Mouse (Mus musculus) WW6 (cell line): ENCODE measurements at regions not wholly inside any gene's neighbourhood (a gene's known extent, or its start where the extent isn't known, plus 50 kb on each side); places are given as distances from the start of the nearest gene placed in this dataset.
A peak's percentile ranks its signal among the peaks of the same experiment; 100 is the strongest.
"Not testable (repeated sequence)": the region's sequence is repeated elsewhere in the genome, so short reads cannot be mapped to it uniquely, and the experiment has no call there.

Experiments
- DNase-seq: peaks from one replicate; pipeline ENCODE4 v3.0.0-alpha.2; 2013; ENCODE audit warnings: low read depth, low spot score

DNA sequence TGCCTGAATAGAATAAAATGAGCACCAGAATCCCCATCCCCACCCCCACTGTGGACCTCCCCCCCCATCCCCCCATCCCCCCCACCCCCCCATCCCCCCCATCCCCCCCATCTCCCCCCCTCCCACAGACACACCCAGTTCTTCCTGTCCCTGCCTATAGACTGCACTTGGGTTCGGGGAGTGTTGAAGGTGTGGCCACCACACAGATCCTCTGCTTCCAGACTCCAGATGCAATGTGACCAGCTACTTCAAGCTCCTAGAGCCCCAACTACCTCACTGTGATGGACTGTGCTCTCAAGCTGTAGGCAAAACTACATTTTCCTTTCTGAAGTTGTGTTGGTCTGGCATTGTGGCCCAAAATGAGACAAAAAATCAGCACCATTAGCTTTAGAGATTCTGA lies 138.3 kb upstream of the Rybp start:
- no peak for DNase-seq

DNA sequence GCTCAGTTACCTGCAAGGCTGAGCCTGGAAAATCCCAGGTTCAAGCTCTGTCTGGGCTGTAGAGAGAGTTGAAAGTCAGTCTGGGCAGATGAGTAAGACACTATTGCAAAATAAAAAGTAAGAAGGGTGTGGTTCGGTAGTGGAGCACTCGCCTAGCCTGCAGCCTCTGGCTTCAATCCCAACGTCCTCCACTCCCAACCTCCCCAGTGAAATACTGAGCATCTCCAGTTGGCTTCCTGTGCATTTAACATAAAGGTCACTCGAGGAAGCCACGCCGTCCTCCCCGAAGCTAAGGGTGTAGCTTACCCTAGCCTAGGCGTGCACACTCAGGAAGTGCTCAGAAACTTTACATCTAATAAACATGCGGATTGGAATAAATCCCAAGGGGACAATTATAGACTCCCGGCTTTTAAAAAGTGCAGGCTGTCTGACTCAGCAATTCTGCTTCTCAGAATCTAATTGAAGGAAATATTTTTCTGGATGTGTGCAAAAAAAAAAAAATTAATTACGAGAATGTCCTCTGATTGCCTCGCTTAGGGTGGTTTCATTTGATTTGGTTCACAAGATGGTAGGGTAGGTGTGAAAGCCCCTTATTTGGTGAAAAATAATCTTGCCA lies 137.6 kb upstream of the Rybp start:
- DNase-seq: no peak

DNA sequence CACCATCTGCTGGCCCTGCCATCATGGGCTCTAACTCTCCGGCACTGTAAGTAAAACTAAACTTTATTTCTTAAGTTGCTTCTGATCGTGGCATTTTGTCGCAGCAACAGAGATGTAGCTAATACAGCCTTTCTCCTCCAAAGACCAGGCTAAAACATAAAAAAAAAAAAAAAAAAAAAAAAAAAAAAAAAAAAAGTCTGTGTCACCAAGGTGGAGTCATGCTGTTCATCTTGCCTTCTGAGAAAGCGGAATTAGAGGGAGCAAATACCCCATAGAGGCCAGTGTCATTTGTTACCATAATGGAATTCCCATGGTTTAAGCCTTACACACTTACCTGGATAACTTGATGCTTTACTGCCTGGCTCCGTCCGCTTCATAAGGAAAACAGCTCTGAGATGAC lies 136.9 kb upstream of the Rybp start:
- DNase-seq: no peak

DNA sequence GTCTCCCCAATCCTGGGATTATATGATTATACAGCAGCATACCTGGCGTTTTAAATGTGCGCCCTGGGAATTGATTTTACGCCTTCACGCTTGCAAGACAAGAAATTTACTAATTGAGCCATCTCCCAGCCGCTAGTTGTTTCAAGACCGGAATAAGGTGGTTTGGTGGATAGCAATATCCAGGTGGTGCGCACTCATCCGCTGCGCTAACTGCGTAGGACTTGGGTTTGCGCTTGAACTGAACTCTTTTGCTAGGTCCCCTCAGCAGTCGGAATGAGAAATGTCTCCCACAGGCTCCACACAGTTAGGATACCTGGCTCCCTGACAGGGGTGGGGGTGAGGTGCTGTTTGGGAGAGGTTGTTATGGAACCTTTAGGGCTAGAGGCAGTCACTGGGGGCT lies 136.4 kb upstream of the Rybp start:
- DNase-seq: no peak

DNA sequence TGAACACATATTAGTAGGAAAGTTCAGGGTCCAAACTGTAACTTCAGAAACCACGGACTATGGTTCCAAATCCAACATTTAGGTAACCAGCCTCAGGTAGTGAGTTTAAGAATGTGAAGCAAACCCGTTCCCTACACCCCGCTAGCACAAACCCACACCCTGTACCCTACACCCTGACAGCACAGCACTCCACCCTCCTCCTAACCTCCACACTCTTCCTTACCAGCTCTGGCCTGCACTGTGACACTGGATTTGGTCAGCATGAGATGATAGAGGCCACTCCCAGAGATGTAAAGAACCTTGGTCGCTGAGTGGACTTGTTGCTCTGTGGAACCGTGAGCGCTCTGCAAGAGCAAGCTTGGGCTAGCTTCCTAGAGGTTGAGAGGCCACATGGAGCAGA lies 135.3 kb upstream of the Rybp start:
- DNase-seq: no peak

DNA sequence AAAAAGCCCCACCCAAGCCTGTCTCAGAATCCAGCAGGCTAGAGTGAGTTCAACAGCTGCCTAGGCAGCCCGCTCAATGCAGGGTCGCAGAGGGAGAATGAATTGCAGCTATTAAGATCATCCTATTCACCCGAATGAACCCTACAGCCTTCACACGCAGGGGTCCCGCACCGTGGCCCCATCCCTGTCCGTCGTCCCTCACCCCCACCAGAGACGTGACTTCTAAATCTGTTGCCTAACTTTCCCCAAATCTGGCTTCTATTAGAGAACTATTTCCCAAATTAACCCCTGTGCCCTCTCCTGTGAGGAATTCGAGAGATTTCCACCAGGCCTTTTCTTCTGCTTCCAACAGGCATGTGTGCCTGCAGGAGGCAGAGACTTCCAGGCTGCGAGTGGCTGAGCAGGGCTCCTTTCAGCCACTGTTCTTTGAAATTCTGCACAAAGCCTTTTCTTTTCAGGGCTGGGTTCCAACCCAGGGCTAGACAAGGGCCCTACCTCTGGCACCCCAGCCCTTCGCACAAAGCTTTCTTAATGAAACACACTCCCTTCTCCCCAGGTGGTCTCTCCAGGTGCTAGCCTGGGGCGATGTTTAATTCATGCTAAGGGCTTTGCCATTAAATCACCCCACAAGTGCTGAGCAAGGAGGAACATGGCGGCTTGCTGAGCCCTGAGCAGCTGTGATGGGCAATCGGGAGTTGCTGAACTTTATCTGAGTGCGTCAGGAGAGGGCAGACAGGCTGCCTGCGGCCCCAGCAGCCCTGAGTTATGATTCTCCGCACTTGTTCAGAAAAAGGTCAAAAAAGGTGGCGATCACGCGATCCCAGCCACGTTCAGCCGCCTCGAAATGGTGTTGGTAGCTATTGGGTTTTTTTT lies 134.7 kb upstream of the Rybp start:
- DNase-seq: peak; percentile 96

DNA sequence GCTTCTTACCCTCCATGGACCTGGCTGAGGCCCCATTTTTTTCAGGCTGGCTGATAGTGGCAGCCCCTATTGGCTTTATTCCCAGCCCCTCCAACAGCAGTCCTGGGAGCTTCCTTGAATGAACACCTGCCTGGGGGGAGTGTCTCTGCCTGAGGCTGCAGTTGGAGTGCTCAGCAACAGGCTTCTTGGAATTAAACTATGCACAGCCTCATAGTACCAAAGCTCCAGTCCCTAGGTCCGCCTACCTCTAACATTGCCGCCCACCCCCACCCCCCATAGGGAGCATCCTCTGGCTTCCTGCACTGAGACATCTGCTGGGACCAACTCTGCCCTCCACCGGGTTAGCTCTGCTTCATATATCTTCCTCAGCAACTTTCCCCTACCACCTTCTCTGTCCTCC lies 133.3 kb upstream of the Rybp start:
- no peak for DNase-seq

DNA sequence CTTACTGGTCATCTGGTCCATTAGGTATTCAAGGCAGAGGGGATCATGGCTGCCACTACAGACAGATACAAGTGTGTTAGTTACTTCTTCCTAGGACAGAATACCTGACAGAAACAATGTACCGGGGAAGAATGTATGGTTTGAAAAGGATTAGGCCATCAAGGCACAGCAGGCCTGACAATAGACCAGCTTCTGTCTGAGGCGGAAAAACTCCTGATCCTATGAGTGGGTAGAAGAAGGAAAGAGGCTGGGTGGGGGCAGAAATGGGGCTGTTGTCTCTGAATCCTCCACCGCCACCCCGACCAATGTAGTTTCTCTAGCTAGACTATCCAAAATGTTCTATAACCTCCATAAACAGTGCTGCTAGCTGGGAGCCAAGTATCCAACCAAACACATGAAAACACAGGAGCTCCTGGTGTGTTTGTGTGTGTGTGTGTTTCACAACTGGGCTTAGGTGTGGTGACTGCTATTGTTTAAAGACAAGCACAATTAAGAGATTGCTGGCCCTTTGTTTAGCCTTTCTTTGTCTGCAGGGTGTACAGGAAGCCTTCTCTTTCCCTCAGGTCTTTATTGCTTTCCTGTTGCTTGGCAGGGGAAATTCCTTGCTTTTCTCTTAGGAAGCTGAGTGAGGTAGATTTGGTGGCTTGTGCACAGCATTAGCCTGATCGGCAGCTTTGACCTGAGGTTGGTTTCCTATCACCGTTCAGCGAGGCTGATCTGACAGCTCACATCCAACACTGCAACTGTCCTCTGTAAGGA lies 132.7 kb upstream of the Rybp start:
- DNase-seq: no peak

DNA sequence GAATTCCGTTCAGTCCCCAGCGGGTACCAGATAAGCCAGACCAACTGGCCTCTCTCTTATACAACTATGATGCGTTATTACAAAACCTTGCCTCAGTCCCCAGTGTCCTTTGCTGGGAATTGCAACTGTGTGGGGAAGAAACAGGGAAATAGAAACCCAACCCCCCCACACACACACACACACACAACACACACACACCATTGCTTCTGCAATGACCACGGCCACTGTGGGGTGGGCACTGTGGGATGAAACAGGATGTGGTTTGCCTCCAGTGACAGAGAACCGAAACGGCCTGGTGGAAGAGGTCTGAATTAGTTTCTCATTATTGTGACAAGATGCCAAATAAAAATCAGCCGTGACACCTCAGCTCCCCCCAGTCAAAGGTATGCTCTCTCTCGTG lies 128.8 kb upstream of the Rybp start:
- no peak for DNase-seq

DNA sequence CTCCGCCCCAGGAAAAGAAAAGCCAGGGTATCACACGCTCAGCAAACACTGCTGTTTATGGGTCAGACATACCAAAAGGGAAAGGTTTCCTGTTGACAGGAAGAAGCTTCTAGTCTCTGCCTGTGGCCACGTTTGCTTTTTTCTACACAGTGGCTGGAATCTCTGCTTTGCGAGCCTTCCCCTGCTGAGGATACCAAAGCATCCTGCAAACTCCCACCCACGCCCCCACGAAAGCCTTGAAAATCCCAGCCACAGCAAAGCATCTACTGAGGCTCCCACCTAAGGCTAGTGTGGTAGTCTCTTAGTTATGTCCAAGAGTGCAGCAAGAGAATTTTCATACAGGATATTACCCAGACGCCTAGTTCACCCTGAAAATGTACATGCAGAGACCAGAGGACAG lies 128.2 kb upstream of the Rybp start:
- DNase-seq: no peak

DNA sequence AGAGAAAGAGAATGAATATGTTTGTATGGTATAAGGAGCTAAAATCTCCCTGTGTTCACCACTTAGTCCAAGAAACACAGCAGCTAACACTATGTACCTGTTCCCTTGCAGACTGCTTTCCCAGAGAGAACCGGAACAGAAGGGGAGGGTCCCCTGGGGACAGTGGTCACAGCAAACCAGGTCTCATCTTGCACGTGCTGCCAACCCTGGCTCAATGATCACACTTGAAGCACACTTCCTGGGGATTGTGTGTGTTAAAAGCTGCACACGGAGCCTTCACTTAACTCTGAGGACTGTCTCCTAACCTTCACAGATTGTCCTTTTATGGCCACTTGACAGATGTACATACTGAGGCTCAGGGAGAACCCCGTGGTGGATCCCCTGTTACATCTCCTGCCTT lies 127.6 kb upstream of the Rybp start:
- DNase-seq: no peak

DNA sequence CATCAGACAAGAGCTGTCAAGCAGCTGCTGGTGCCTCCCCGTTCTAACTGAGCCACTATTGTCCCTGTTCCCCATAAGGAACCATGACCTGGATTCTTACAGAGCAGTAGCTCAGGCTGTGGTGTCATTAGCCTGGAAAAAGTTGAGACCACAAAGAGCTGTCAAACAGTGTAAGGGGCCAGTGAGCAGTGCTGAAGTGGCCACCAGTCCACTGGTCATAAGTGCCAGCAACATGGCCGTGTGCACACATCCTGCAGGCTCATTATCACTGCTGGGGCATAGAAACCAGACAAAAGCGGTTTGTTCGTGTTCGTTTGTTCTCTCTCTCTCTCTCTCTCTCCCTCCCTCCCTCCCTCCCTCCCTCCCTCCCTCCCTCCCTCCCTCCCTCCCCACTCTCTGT lies 125.2 kb upstream of the Rybp start:
- DNase-seq: no peak

DNA sequence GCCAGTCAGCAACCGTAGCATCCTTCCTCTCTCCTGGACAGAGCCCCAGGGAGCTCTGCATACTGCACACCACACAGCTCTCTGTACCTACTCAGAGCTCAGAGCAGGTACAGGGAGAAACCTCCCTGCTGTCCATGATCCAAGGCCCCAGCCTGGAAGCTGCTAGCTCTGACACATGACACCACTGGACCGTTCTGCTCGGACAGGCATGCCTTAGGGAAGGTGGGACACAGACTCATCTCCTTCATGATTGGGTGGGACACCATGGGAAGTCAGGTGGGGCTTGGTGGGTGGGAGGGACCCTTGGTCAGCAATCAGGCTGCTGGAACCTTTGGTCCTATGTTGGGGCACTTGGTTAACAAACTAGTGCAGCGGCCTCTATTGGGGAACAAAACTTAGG lies 124.7 kb upstream of the Rybp start:
- no peak for DNase-seq

DNA sequence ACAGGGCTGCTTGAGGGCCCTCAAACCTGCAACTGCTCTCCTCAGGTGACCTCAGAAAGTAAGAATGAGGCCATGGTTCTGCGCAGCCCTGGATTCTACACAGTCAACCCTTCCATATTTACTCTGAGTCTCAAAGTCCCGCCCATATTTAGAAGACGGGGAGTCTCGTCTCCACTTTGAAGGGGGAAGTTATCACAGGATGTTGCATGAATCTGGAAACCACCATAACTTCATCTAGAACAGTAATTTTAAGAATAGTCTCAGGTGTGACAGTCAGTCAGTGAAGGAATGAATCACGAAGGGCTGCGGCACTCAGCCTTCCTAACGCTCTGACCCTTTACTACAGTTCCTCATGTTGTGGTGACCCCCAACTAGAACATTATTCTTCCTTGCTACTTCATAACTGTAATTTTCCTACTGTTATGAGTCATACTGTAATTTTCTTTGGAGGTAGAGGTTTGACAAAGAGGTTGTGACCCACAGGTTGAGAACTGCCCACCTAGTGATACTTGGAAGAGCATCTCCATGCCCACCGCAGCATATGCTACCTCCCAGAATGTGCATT lies 122.9 kb upstream of the Rybp start:
- DNase-seq: no peak

DNA sequence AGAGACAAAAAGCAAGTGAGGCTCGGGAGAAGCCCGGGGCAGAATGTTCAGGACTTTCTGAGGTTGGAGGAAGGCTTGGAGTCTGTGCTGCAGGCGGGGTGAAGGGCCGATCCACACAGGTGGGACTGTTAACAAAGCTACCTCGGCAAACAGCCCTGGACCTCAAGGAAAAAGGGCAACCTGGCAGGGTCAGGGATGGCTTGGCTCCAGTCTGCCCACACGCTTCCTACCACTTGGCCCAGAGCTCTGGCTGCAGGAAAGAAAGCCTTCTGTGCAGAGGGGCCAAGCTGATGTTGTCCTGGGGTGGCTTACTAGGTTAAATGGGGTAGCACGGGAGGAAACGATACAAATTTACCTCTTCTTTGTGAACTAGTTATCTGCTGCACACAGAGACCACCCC lies 121.5 kb upstream of the Rybp start:
- DNase-seq: no peak

DNA sequence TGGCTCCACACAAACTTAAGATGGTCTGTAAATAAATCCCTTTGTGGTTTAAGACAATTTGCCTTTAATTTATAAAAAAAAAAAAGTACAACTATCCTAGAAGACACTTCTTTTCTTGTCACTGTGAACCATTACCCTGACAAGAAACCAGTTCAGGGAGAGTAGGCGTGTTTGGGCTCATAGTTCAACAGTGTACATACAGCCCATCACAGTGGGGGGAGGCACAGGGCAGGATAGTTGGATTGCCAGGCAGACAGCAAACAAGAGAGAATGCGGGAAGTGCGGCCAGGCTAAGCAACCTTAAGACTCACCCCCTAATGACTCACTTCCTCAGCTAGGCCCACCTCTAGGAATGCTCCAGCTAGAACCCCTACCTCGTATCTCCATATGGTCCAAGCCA lies 119.2 kb upstream of the Rybp start:
- DNase-seq: no peak

DNA sequence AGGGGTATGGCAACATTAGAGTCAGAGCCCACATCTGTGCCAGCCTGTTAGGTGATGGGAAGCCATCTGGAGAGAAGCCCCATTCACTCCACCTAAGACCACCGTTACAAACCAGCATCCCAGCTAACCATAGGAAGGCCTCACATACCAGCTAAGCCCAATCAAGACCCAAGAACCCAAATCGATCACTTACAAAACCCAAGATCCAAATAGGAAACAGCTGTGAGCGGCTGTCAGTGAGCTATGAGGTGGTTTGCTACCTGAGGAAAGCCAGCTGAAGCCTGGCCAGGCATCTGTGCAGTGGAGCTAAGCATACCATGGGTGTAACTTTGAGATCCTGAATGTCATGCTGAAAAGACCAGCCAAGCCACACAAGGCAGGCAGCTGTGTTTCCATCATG lies 116.9 kb upstream of the Rybp start:
- no peak for DNase-seq

DNA sequence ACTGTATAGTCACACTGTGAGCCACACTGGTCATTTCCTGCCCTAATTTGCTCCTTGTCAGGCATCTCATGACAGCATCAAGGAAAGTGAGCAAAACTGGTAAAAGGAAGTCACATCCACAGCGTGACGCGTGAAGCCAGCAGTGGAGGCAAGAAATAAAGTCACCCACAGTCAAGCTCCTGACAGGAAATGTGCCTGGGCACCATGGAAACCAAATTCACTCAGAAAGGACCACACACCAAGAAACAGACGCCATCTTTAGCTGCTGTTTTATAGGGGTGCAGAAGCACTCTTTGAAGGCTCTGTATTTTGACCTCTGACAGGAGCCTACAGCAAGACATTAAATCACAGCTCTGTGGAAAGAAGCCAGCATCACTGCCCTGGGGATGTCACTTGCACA lies 115.4 kb upstream of the Rybp start:
- no peak for DNase-seq

DNA sequence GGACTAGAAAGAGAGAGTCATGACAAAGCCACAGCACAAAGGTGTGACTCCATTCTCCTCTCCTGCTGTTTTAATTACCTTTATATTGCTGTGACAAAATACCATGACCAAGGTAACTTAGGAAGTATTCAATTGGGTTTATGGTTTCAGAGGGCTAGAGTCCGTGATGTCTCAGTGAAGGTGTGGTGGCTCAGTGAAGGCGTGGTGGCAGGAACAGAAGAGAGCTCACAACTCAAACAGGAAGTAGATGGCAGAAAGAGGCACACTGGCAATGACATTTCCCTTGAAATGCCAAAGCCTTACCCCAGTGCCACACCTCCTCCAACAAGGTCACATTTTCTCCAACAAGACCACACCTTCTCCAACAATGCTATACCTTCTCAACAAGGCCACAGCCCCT lies 114.4 kb upstream of the Rybp start:
- no peak for DNase-seq

DNA sequence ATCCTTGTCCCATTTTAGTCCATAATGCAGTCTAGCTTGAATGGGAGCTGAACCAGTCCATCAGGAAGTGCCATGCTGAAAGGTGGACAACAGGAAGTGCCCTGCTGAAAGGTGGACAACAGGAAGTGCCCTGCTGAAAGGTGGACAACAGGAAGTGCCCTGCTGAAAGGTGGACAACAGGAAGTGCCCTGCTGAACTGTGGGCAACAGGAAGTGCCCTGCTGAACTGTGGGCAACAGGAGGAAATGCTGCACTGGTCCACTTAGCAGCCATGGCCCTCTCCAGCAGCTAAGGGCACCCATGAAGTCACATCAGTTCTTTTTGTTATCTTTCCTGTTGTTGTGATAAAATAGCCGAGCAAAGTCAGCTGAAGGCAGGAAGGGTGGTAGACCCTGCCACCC lies 112.1 kb upstream of the Rybp start:
- not testable (repeated sequence) for DNase-seq

DNA sequence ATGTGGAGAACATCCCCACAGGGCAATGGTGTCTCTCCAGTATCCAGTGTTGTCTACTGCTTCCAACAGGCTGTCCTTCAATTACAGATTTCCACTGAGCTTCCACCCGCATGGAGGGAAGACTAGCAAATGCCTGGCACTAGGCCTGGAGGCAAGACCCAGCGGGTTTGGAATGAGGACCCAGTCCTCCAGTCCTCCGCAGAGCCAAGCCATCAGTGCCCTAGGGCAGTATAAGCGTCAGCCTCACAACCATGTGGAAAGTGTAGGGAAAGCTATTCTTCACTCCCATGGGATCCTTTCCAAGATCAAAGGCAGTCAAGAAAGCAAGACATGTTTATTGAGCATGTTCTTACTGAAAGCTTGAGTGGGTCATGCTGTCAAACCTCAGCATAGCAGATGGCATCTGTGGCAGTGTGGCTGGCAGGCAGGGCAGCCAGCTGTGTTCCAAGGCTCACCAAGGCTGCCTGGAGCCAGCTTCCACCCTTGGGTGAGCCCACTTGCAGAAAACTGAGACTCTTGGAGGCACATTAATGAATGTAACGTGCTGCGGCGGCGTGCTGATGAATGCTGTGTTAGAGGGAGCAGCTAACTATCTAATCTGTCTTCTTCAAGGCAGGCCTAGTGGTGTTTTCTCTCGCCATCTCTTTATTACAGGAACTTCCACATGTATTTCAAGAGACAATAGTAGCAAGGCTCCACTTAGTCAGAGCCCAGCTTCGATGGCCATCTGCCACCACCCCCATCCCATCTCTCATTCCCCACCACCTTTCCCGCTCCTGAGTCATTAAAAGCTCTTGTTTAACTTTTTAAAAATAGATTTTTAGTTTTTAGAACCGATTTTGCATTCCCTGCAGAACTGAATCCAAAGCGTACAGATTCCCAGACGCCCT lies 109.3 kb upstream of the Rybp start:
- DNase-seq: no peak
